Mouse (Mus musculus) cerebellum, adult 2 months (tissue): Measurements from ENCODE around the gene Cop1.

Source experiments
- CTCF ChIP-seq: fragments of 200-500 bp; IDR thresholded peaks from 2 replicates; pipeline ENCODE4 v1.5.1; 2011; ENCODE audit warnings: low read depth, mild to moderate bottlenecking, control low read depth, low read length, moderate library complexity, borderline replicate concordance; ENCODE audit not compliant: insufficient read depth
- POLR2A ChIP-seq: fragments of 200-500 bp; IDR thresholded peaks from 2 replicates; pipeline ENCODE4 v1.6.1; 2011; ENCODE audit warnings: low read length, control low read depth, borderline replicate concordance; ENCODE audit not compliant: insufficient read depth

DNA sequence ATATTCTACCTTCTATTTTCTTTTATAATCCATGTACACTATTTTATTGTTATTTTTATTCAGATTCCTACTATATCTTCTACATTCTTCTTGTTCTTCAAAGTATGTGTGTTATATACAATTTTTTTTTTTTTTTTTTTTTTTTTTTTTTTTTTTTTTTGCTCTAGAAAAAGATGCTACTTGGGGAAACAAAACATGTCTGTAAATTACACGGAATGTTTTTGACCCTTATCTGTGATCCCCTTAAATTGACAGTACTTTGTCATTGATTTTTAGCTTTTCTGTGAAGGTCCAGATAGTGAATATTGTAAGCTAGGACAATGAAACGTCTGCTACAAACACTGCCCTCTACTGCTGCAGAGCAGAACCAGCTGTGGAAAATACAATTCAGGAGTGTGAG, 81.5 kb downstream of the Cop1 start:
- no peak for TF ChIP-seq POLR2A
- no peak for TF ChIP-seq CTCF
